Mouse (Mus musculus): Measurements from ENCODE around the gene Sec1. TPM values are rescaled to one million over a fixed set of nuclear protein-coding genes. Genes with fewer than 3 reads are reported as not detected.

Sec1 gene
- total and polyA plus RNA-seq, 2 experiments from 2014 or later, result 0.33 to 1.3 TPM

DNA sequence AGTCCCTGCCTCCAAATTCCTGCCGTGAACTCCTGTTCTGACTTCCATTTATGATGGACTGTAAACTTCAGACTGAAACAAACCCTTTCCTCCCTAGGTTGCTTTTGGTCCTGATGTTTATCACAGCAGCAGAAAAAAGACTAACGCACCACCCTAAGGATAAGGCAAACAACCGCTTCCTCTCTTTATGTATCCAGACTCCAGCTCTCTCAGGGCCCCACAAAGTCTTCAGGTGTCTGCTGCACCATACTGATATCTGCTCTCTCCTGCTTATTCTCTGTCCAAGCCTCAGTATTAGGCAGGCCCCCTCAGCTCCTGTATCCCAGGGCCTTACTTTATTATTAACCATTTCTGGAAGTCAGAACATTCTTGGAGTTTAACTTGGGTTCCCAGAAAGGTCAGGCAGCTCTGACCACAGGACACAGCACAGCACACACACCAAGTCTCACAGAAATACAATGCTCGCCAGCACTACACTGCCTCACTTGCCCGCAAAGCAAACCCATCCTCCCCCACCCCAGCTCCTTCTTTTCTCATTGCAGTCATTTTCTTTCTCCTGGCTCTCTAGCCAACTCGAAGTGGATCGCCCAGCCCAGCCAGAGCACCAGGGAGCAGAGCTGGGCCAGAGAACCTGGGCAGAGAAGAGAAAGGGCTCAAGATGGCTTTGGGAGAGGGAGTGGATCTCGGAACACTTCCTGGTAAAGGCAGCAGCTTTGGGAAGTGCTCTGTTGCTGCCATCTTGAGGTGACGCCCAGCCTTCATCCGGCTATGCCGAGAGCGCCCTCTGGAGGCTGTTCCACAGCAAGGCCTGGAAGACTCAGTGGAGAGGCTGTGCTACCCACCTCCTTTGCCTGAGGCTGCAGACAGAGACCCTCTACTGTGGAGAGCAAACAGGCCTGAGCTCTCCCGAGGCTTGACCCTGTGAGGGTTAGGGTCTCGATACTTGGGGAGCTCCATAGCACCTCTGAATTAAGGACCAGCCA lies 11.8 kb downstream of the Sec1 start:
- DNase-seq (ENCODE audit: low spot score), result peak; percentile 86
- TF ChIP-seq CTCF (IDR thresholded peaks at IDR 0.05; ENCODE audit: low read depth) (peak; percentile 99), EP300 (IDR thresholded peaks at IDR 0.05; ENCODE audit: low read depth) (no peak)
- Histone ChIP-seq H3K4me2 (ENCODE audit: low read depth, low read length) (0 out of 2 replicates have a peak overlapping the region, but pooled peaks have one; percentile 12), H3K27ac (ENCODE audit: low read depth) (peak overlapping the region; percentile 89), H3K9ac (replicated peaks; ENCODE audit: low read depth, low read length) (no peak overlapping the region), H3K36me3 (replicated peaks; ENCODE audit: control insufficient read depth, insufficient read depth, low read length) (no peaks in the 10 kb centered on the region), H3K27me3 (ENCODE audit: control insufficient read depth, insufficient read depth, low read length) (no peaks in the 10 kb centered on the region), H3K9me3 (replicated peaks; ENCODE audit: control insufficient read depth, low read length) (no peaks in the 10 kb centered on the region), H3K4me3 (ENCODE audit: low read depth, low read length) (no peak overlapping the region), H3K4me1 (ENCODE audit: control insufficient read depth, insufficient read depth) (peaks cover 26% of the 10 kb centered on the region)
- WGBS, result 32% methylated on average over 14 of the region's 14 CpGs
- ATAC-seq (ENCODE audit: insufficient read depth, low read depth), result peak; percentile 48

DNA sequence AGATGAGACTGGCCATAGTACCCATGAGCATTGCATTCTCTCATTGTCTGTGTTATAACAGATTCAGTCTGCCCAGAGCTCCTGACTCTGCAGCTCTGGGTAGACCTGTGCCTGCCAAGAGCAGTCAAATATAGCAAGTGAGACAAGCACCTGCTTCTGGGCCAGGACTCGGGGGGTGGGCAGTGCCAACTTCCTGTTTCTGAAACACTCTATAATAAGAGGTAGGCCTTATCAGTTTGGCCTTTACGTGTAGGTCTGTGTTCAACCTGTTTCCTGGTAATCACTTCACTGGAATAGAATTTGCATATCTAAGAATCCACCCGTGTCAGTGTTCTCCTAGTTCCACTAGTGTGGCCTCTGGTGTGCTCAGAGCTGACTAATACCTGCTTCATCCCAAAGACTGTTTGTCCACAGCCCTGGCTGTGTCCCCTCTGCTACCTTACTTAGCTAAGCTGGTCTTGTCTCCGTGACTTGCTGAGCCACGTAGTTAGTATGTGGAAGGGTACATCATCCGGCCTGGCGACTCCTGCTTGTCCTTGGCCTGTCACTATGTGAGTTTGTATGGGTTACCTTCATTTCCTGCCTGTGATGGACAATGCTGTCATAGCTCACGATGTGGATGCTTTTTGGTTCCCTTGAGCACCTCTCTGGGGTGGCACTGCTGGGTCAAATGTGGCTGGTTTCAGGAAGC lies 13.0 kb downstream of the Sec1 start:
- TF ChIP-seq CTCF (IDR thresholded peaks at IDR 0.05; ENCODE audit: low read depth), result no peak
- peak; percentile 44; the same call in 1 of the 2 replicates for TF ChIP-seq EP300 (IDR thresholded peaks at IDR 0.05; ENCODE audit: low read depth)
- Histone ChIP-seq H3K4me1 (ENCODE audit: control insufficient read depth, insufficient read depth) (peaks cover 26% of the 10 kb centered on the region), H3K9me3 (replicated peaks; ENCODE audit: control insufficient read depth, low read length) (no peaks in the 10 kb centered on the region), H3K27me3 (ENCODE audit: control insufficient read depth, insufficient read depth, low read length) (no peaks in the 10 kb centered on the region), H3K4me2 (ENCODE audit: low read depth, low read length) (no peak overlapping the region), H3K36me3 (replicated peaks; ENCODE audit: control insufficient read depth, insufficient read depth, low read length) (no peaks in the 10 kb centered on the region), H3K9ac (replicated peaks; ENCODE audit: low read depth, low read length) (no peak overlapping the region; the same call in 1 of the 2 replicates), H3K4me3 (ENCODE audit: low read depth, low read length) (no peak overlapping the region), H3K27ac (ENCODE audit: low read depth) (peak overlapping the region; percentile 89)
- 39% methylated on average over 8 of the region's 8 CpGs for WGBS
- DNase-seq (ENCODE audit: low spot score), result peak; percentile 87
- peak; percentile 70 for ATAC-seq (ENCODE audit: insufficient read depth, low read depth)

DNA sequence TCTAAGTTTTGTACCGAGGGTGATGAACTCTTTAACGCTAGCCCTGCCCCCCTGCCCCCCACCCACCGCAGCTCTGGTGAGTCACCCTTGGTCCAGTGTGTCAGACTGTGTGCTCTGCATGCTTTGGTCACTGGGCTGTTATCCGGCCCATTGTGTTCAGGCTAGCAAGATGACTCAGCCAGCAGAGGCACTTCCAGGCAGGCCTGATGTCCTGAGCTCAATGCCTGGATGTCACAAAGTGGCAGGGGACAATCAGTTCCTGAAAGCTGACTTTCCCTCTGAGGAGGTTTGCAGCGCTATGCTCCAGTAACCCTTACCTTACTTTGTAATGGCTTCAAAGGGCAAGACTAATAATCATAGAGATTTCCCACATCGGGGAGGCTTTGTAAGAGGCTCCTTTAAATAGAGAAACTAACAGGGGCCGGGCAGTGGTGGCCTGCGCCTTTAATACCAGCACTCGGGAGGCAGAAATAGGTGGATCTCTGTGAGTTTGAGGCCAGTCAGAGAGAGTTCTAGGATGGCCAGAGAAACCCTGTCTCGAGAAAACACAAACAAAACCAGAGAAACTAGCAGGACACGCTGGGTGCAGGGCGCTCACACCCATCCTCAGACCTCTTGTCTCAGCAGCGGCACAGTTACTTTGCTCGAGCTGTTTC lies 14.1 kb downstream of the Sec1 start:
- no peak overlapping the region for H3K4me2 ChIP-seq (ENCODE audit: low read depth, low read length)
- no peaks in the 10 kb centered on the region for H3K27me3 ChIP-seq (ENCODE audit: control insufficient read depth, insufficient read depth, low read length)
- ATAC-seq (ENCODE audit: insufficient read depth, low read depth) (peak; percentile 83), DNase-seq (ENCODE audit: low spot score) (peak; percentile 79)
- no peak overlapping the region; the same call in 1 of the 2 replicates for H3K9ac ChIP-seq (replicated peaks; ENCODE audit: low read depth, low read length)
- WGBS, result 49% methylated on average over 14 of the region's 14 CpGs
- no peaks in the 10 kb centered on the region for H3K9me3 ChIP-seq (replicated peaks; ENCODE audit: control insufficient read depth, low read length)
- H3K4me1 ChIP-seq (ENCODE audit: control insufficient read depth, insufficient read depth), result peaks cover 26% of the 10 kb centered on the region
- peak overlapping the region; percentile 89 for H3K27ac ChIP-seq (ENCODE audit: low read depth)
- H3K4me3 ChIP-seq (ENCODE audit: low read depth, low read length), result no peak overlapping the region
- TF ChIP-seq CTCF (IDR thresholded peaks at IDR 0.05; ENCODE audit: low read depth) (no peak), EP300 (IDR thresholded peaks at IDR 0.05; ENCODE audit: low read depth) (peak; percentile 90)
- H3K36me3 ChIP-seq (replicated peaks; ENCODE audit: control insufficient read depth, insufficient read depth, low read length), result no peaks in the 10 kb centered on the region

DNA sequence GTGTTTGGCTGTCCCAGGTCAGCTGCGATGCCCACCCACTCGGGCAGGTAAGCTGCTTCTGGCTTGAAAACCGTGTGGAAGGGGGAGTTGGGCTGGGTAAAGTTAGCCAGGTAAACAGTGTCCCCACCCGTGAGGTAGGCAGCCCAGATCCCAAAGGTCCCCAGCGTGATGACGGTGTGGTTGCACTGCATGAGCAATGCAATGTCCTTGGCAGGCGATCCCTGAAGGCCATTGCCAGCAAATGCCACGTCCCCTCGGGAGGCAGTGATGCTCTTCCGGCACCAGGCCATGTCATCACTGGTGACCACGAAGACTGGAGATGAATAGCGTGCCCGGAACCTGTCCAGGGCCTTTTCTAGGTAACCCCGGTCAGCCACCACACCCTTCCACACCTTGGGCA lies 15.7 kb downstream of the Sec1 start:
- Histone ChIP-seq H3K4me1 (ENCODE audit: control insufficient read depth, insufficient read depth) (peaks cover 26% of the 10 kb centered on the region), H3K9me3 (replicated peaks; ENCODE audit: control insufficient read depth, low read length) (no peaks in the 10 kb centered on the region), H3K9ac (replicated peaks; ENCODE audit: low read depth, low read length) (no peak overlapping the region), H3K4me3 (ENCODE audit: low read depth, low read length) (no peak overlapping the region), H3K36me3 (replicated peaks; ENCODE audit: control insufficient read depth, insufficient read depth, low read length) (no peaks in the 10 kb centered on the region), H3K4me2 (ENCODE audit: low read depth, low read length) (no peak overlapping the region), H3K27ac (ENCODE audit: low read depth) (no peak overlapping the region), H3K27me3 (ENCODE audit: control insufficient read depth, insufficient read depth, low read length) (no peaks in the 10 kb centered on the region)
- WGBS, result 92% methylated on average over 14 of the region's 14 CpGs
- TF ChIP-seq EP300 (IDR thresholded peaks at IDR 0.05; ENCODE audit: low read depth), result no peak
- no peak for ATAC-seq (ENCODE audit: insufficient read depth, low read depth)
- no peak for DNase-seq (ENCODE audit: low spot score)

DNA sequence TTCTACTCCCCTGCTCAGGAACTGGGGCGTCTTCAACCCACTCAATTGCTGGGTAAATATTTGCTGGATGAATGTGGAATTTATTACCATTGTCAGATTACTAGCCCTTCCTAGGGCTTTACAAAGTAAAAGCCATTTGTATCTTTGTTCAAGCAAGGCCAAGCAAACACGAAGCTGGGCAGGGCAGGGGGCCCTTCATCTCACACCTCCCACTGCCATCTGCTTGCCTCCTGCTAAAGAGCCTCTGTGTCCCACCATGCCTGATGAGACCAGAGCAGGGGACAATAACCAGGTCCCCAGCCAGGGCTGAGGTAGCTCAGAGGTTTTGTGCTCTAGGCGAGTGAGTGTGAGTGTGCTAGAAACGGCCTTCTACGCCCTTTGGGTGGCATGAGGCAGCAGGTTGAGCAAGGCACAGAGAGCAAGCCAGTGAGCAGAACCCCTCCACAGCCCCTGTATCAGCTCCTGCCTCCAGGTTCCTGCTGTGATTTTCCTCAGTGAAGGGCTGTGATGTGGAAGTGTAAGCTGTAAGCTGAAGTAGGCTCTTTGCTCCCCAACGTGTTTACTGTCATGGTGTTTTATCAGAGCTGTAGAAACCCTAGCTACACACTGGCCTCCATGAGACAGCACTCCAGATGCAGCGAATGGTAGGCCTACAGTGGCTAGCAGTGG lies 16.4 kb downstream of the Sec1 start:
- no peaks in the 10 kb centered on the region for H3K27me3 ChIP-seq (ENCODE audit: control insufficient read depth, insufficient read depth, low read length)
- no peak overlapping the region for H3K9ac ChIP-seq (replicated peaks; ENCODE audit: low read depth, low read length)
- H3K36me3 ChIP-seq (replicated peaks; ENCODE audit: control insufficient read depth, insufficient read depth, low read length), result no peaks in the 10 kb centered on the region
- ATAC-seq (ENCODE audit: insufficient read depth, low read depth), result no peak
- TF ChIP-seq EP300 (IDR thresholded peaks at IDR 0.05; ENCODE audit: low read depth) (no peak), CTCF (IDR thresholded peaks at IDR 0.05; ENCODE audit: low read depth) (no peak)
- H3K4me2 ChIP-seq (ENCODE audit: low read depth, low read length), result no peak overlapping the region
- H3K27ac ChIP-seq (ENCODE audit: low read depth), result no peak overlapping the region
- no peaks in the 10 kb centered on the region for H3K9me3 ChIP-seq (replicated peaks; ENCODE audit: control insufficient read depth, low read length)
- H3K4me3 ChIP-seq (ENCODE audit: low read depth, low read length), result no peak overlapping the region
- WGBS, result 76% methylated on average over 7 of the region's 7 CpGs
- DNase-seq (ENCODE audit: low spot score), result no peak
- peaks cover 26% of the 10 kb centered on the region for H3K4me1 ChIP-seq (ENCODE audit: control insufficient read depth, insufficient read depth)
